Mouse (Mus musculus) CH12.LX (cell line): ENCODE data around the gene 2610301B20Rik. TPM values are rescaled to one million over a fixed set of nuclear protein-coding genes. Genes with fewer than 3 reads are reported as not detected.

Experiments used
- DNase-seq: peaks from one replicate; pipeline ENCODE4 v3.0.0-alpha.2; 2013; ENCODE audit errors: extremely low read depth
- H3K27ac ChIP-seq: 2 replicates; pipeline ENCODE4 v1.5.1; 2012; ENCODE audit warnings: low read depth, mild to moderate bottlenecking, control low read depth, moderate library complexity; ENCODE audit not compliant: insufficient read depth
- H3K27me3 ChIP-seq: replicated peaks from 2 replicates; pipeline ENCODE3; 2012; ENCODE audit warnings: inconsistent platforms
- H3K36me3 ChIP-seq, 2 experiments: replicated peaks in 1 of 2; 2 replicates each; pipeline versions ENCODE3 to v1.6.1; 2012; ENCODE audit warnings: inconsistent platforms in 1 of 2, low read length in 1 of 2, mild to moderate bottlenecking in 1 of 2, mixed read lengths in 1 of 2, moderate library complexity in 1 of 2; ENCODE audit not compliant: control insufficient read depth in 1 of 2, insufficient read depth in 1 of 2
- H3K4me1 ChIP-seq, 2 experiments: 2 replicates each; pipeline ENCODE4 v1.6.1; 2012; ENCODE audit warnings: inconsistent platforms in 1 of 2, moderate library complexity in 1 of 2; ENCODE audit not compliant: insufficient read depth in 2 of 2, control insufficient read depth in 1 of 2
- H3K4me2 ChIP-seq: 2 replicates; pipeline ENCODE4 v1.6.1; 2012; ENCODE audit warnings: low read depth, mild to moderate bottlenecking, control low read depth; ENCODE audit not compliant: poor library complexity, insufficient read depth, severe bottlenecking
- H3K4me3 ChIP-seq, 3 experiments: fragments of 150-350 bp in 1 of 3; sonication (generic) in 1 of 3; replicated peaks in 1 of 3; 2 replicates each; pipeline versions ENCODE3 to v1.5.1; 2011 to 2012; ENCODE audit warnings: low read depth in 2 of 3, low read length in 2 of 3, mild to moderate bottlenecking in 2 of 3, moderate library complexity in 2 of 3, control low read depth in 1 of 3, improper control_type of control experiment in 1 of 3, inconsistent platforms in 1 of 3, mixed read lengths in 1 of 3; ENCODE audit not compliant: poor library complexity in 1 of 3
- H3K79me2 ChIP-seq: replicated peaks from 2 replicates; pipeline ENCODE4 v1.6.1; 2012; ENCODE audit warnings: mild to moderate bottlenecking, moderate library complexity; ENCODE audit not compliant: control insufficient read depth, poor library complexity, insufficient read depth, severe bottlenecking; ENCODE audit errors: extremely low read depth
- H3K9ac ChIP-seq: 2 replicates; pipeline ENCODE4 v1.6.1; 2012; ENCODE audit warnings: low read depth, mild to moderate bottlenecking, control low read depth, moderate library complexity; ENCODE audit not compliant: insufficient read depth
- H3K9me3 ChIP-seq: replicated peaks from 2 replicates; pipeline ENCODE3; 2012; ENCODE audit warnings: low read length, inconsistent platforms, mixed read lengths
- BHLHE40 ChIP-seq: IDR thresholded peaks from 2 replicates; pipeline ENCODE4 v1.6.1; 2011; ENCODE audit warnings: mild to moderate bottlenecking, low read depth, low read length, improper control_type of control experiment
- CHD1 ChIP-seq: IDR thresholded peaks from 2 replicates; pipeline ENCODE4 v1.6.1; 2012; ENCODE audit warnings: low read depth, low read length, improper control_type of control experiment, inconsistent platforms
- CTCF ChIP-seq, 2 experiments: IDR thresholded peaks in 1 of 2; conservative IDR thresholded peaks in 1 of 2; 2 replicates each; pipeline ENCODE4 v1.5.1; 2011 to 2012; ENCODE audit warnings: low read depth in 2 of 2, low read length in 2 of 2, improper control_type of control experiment in 1 of 2, inconsistent platforms in 1 of 2, mild to moderate bottlenecking in 1 of 2, moderate library complexity in 1 of 2
- HCFC1 ChIP-seq: IDR thresholded peaks from 2 replicates; pipeline ENCODE4 v1.6.1; 2012; ENCODE audit warnings: low read depth, mild to moderate bottlenecking, inconsistent platforms, low read length, improper control_type of control experiment
- JUN ChIP-seq: IDR thresholded peaks from 2 replicates; pipeline ENCODE4 v1.6.1; 2011; ENCODE audit warnings: low read depth, mild to moderate bottlenecking, low read length, improper control_type of control experiment, moderate library complexity; ENCODE audit not compliant: insufficient read depth
- JUND ChIP-seq: conservative IDR thresholded peaks from 2 replicates; pipeline ENCODE4 v1.6.1; 2011; ENCODE audit warnings: low read depth, low read length, improper control_type of control experiment
- KAT2A ChIP-seq: IDR thresholded peaks from 2 replicates; pipeline ENCODE4 v1.6.1; 2012; ENCODE audit warnings: low read length, improper control_type of control experiment, inconsistent platforms; ENCODE audit not compliant: insufficient replicate concordance
- MXI1 ChIP-seq: IDR thresholded peaks from 2 replicates; pipeline ENCODE4 v1.6.1; 2011; ENCODE audit warnings: mild to moderate bottlenecking, low read depth, low read length, improper control_type of control experiment
- POLR2AphosphoS2 ChIP-seq: IDR thresholded peaks from 2 replicates; pipeline ENCODE4 v1.6.1; 2011; ENCODE audit warnings: low read depth, low read length, improper control_type of control experiment
- SMC3 ChIP-seq: IDR thresholded peaks from 2 replicates; pipeline ENCODE4 v1.6.1; 2011; ENCODE audit warnings: low read depth, low read length, improper control_type of control experiment
- TBP ChIP-seq: conservative IDR thresholded peaks from 2 replicates; pipeline ENCODE4 v1.6.1; 2011; ENCODE audit warnings: low read depth, low read length, improper control_type of control experiment
- ZNF384 ChIP-seq: IDR thresholded peaks from 2 replicates; pipeline ENCODE4 v1.6.1; 2012; ENCODE audit warnings: low read depth, low read length, improper control_type of control experiment, inconsistent platforms
- dilution Hi-C: fragments of 300-500 bp; cut with MboI; formaldehyde crosslinking; loops from 2 replicates; pipeline ENCODE4 v1.14.3; 2020; ENCODE audit warnings: low sequenced_read_pairs; ENCODE audit not compliant: extremely low pct_unique_long_range_greater_than_20kb, extremely low pct_ligation_motif_present
- in situ Hi-C: fragments of 300-500 bp; cut with MboI; formaldehyde crosslinking; loops from 3 replicates; pipeline ENCODE4 v1.14.3; 2019; ENCODE audit warnings: low sequenced_read_pairs, low pct_ligation_motif_present, low pct_unique_long_range_greater_than_20kb, mixed read lengths
- polyA plus RNA-seq: library from polyadenylated mRNA; unstranded; fragments of >175 nt; gene quantifications from 2 replicates; pipeline ENCODE4 v1.2.1, GENCODE M21; 2012; ENCODE audit warnings: low read depth; ENCODE audit not compliant: insufficient read length
- total RNA-seq, 2 experiments: library from RNA; depleted of rRNA; stranded (reverse); fragments of 300-350 nt in 1 of 2; fragments of >200 nt in 1 of 2; gene quantifications; 2 replicates each; pipeline ENCODE4 v1.2.3; 2012 to 2014

Gene 2610301B20Rik
- total and polyA plus RNA-seq, 3 experiments = 7.9 to 27.4 (median 22.5) TPM

DNA sequence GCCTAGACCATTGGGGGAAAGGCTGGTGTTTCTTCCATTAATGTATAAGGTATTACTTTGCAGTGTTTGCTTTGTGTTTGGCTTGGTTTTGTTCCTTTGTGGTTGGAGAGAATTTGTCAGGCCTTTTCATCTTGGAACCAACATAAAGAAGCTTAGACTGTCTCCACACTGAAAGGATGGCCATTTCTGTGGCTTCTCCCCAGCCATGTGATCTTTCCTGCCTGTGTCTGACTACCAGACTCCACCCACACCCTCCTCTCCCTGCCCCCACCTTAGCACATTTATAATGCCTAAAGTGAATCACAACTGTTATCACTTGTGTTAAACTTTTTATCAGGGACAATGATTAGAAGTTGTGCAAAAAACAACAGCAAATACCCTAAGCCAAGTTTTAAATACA, 1.1 kb downstream of the 2610301B20Rik start (continued):
- TF ChIP-seq JUN = no peak
- no peak for TF ChIP-seq KAT2A
- TF ChIP-seq CTCF (conservative IDR thresholded peaks at IDR 0.05 in 1 of 2, IDR thresholded peaks at IDR 0.05 in 1 of 2; ENCODE audit: low read depth in 2 of 2, low read length in 2 of 2) = no peak
- TF ChIP-seq POLR2AphosphoS2 = no peak
- TF ChIP-seq SMC3 = no peak
- TF ChIP-seq HCFC1 = no peak
- 0 out of 2 replicates have a peak, but pooled peaks have one; percentile 17 for TF ChIP-seq BHLHE40
- TF ChIP-seq MXI1 = peak; percentile 79; the same call in 1 of the 2 replicates
- TF ChIP-seq, all 38 proteins: peak for 10

DNA sequence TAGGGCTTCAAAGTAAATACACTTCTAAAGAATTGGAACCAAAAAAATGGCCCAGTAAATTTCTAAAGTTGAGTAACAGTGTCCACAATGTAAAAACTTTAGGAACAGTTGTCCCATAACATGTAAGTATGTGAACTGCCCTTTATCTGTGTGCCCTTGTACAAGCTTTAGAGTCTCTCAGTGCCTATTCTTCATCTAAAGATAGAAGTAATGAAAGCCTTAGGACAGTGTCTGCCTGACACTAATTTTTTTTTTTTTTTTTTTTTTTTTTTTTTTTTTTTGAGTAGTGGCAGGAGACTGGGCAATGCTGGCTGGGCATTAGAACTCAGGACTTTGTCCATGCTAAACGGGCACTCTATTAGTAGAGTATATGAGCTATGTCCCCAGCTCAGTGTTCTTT, 2.8 kb downstream of the 2610301B20Rik start:
- dilution Hi-C loops (no loop called here), in situ Hi-C loops (no loop called here)
- TF ChIP-seq JUND (no peak), ZNF384 (peak; percentile 82)
- H3K9me3 ChIP-seq = no peaks in the 10 kb centered on the region
- H3K27ac ChIP-seq = no peak overlapping the region
- DNase-seq = no peak
- no peak overlapping the region for H3K4me3 ChIP-seq
- no peak overlapping the region for H3K9ac ChIP-seq
- no peaks in the 10 kb centered on the region; the same call in 1 of the 2 replicates for H3K79me2 ChIP-seq
- no peak overlapping the region for H3K4me2 ChIP-seq
- no peaks in the 10 kb centered on the region for H3K27me3 ChIP-seq
- H3K4me1 ChIP-seq = peaks cover 5 to 22% of the 10 kb centered on the region in 2 experiments; a peak in 3 of 4 replicates
- peaks cover 0 to 15% of the 10 kb centered on the region in 2 experiments for H3K36me3 ChIP-seq

DNA sequence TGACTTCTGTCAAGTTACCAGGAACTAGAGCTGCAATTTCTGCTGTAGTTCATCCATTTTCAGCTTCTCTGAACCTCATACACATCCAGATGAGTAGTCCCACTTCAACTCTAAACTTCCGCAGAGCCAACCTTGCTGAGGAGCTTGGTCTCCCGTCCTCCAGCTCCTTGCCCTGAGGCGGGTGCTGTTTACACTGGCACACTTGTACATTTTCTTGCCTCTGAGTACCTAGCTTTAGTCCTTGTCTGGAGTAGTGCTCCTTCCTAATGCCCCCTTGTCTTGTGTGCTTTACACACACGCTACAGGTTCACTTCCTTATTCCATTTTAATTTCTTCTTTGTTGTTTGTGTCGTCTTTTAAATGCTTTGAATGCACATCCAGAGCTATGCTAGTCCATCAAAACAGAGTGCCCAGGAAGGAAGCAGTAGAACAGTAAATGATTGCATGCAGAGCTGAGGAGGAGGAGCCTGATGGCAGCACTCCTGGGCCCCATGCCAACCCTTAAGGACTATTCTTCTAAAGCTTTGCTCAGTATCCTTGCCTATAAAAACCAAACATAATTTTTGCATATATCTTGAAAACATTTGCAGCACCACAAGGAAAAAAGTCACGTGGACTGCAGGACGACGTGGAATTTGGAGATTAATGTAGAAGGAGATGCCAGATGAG, 9.6 kb downstream of the 2610301B20Rik start:
- in situ Hi-C loops (no loop called here), dilution Hi-C loops (no loop called here)
- Histone ChIP-seq H3K27me3 (no peaks in the 10 kb centered on the region), H3K4me3 (no peak overlapping the region), H3K36me3 (peaks cover 18 to 51% of the 10 kb centered on the region in 2 experiments), H3K4me2 (no peak overlapping the region), H3K9me3 (peaks cover 6% of the 10 kb centered on the region), H3K27ac (no peak overlapping the region), H3K79me2 (no peaks in the 10 kb centered on the region), H3K9ac (no peak overlapping the region), H3K4me1 (no peaks in the 10 kb centered on the region)
- TF ChIP-seq TBP (no peak), ZNF384 (no peak), POLR2AphosphoS2 (no peak), CHD1 (no peak)
- DNase-seq = no peak
